Mouse (Mus musculus): Measurements from ENCODE around the gene Scarb1.

GRCm38 (mm10) chr5:125312970-125313597, 27.8 kb downstream of the Scarb1 start:
- TF ChIP-seq CTCF (IDR thresholded peaks at IDR 0.05; ENCODE audit: low read depth) (no peak), EP300 (IDR thresholded peaks at IDR 0.05; ENCODE audit: low read depth) (no peak)

Data from heart, postnatal 0 days (tissue).